Mouse (Mus musculus) hindbrain, embryonic 10.5 days (tissue): Measurements from ENCODE around the gene Amotl1. TPM values are rescaled to one million over a fixed set of nuclear protein-coding genes. Genes with fewer than 3 reads are reported as not detected.

ENCODE experiments used
- DNase-seq: peaks from one replicate; pipeline ENCODE4 v3.0.0-alpha.2; 2017; ENCODE audit warnings: low spot score
- H3K27ac ChIP-seq: fragments of 300-500 bp; sonication (generic); 2 replicates; pipeline ENCODE4 v1.5.1; 2016; ENCODE audit warnings: mild to moderate bottlenecking, moderate library complexity
- H3K27me3 ChIP-seq: fragments of 300-500 bp; sonication (generic); 2 replicates; pipeline ENCODE4 v1.6.1; 2016; ENCODE audit warnings: mild to moderate bottlenecking; ENCODE audit not compliant: poor library complexity, insufficient read depth, severe bottlenecking
- H3K36me3 ChIP-seq: fragments of 300-500 bp; sonication (generic); 2 replicates; pipeline ENCODE4 v1.6.1; 2016; ENCODE audit warnings: mild to moderate bottlenecking, moderate library complexity
- H3K4me1 ChIP-seq: fragments of 300-500 bp; sonication (generic); replicated peaks from 2 replicates; pipeline ENCODE4 v1.6.1; 2016; ENCODE audit warnings: mild to moderate bottlenecking
- H3K4me3 ChIP-seq: fragments of 300-500 bp; sonication (generic); 2 replicates; pipeline ENCODE4 v1.5.1; 2016; ENCODE audit warnings: mild to moderate bottlenecking, moderate library complexity
- H3K9me3 ChIP-seq: fragments of 300-500 bp; sonication (generic); 2 replicates; pipeline ENCODE4 v1.6.1; 2016; ENCODE audit warnings: mild to moderate bottlenecking, moderate library complexity
- WGBS: fragments of 180-500 bp; shearing (Covaris S2); methylation state at CpG from one replicate; pipeline ENCODE4 v1.1.7; 2016; 5-methylcytosine and 5-hydroxymethylcytosine counted together
- polyA plus RNA-seq: library from polyadenylated mRNA; unstranded; fragments of >200 nt; fragmentation: Nextera tagmentation; extraction: Ambion mirVana; gene quantifications from 2 replicates; pipeline ENCODE4 v1.2.1, GENCODE M21; 2016

The Amotl1 gene
- polyA plus RNA-seq, 1 experiment from 2014 or later = 12.8 TPM

DNA sequence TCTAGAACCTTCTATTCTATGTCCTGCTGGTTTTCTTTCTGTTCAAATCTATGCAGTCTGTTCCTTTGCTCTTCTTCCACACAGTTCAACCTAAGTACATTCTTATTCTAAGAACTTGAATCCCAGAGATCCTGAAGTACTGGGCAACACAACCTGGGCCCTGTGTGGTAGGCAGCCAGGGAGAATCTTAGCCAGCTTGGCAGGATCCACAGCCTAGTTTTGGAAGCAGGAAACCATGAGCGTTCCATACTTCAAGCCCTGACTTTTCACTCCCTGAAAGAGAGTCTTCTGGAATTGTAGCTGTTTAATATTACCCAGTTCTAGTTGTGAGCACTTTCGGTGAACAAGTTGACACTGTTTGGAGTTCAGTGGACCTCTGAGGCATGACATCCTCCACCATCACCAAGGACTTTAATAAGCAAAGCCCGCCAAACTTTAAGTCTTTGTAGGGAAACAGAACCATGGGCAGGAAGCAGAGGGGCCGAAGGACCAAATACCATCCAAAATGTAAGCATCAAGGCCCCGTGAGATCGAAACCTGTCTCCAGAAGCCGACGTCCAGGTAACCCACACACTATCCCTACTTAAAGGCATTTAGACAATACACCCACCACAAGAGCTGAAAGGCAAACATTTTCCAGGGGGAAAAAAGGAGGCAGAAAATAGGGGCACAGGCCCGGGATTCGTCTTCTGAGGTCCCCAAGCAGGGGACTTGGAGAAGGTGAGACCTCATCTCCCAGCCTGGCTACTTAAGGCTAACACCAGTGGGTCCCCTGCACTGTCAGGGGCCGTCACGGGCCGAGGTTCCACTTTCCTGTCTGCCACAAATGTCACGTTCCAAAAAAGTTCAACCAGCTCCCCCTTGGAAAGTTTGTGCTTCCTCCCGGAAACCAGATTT, 31.3 kb downstream of the Amotl1 start:
- H3K4me3 ChIP-seq = peak overlapping the region; percentile 98
- H3K27ac ChIP-seq = peak overlapping the region; percentile 98
- peaks cover 55% of the 10 kb centered on the region for H3K4me1 ChIP-seq
- 11% methylated on average over 15 of the region's 15 CpGs for WGBS
- H3K9me3 ChIP-seq = peaks cover 3% of the 10 kb centered on the region; the same call in 1 of the 2 replicates
- H3K36me3 ChIP-seq = no peaks in the 10 kb centered on the region
- peaks cover 12% of the 10 kb centered on the region; the same call in 1 of the 2 replicates for H3K27me3 ChIP-seq
- no peak for DNase-seq

DNA sequence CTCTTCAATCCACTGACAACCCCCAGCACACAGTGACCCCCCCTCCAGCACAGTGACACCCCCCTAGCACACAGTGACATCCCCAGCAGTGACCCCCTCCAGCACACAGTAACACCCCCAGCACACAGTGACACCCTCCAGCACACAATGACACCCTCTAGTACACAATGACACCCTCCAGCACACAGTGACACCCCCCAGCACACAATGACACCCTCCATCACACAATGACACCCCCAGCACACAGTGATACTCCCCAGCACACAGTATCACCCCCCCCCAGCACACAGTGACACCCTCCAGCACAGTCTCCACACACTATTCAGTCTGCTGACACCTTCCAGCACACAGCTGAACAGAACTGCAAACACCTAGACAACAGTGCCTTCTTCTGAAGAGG, 32.3 kb downstream of the Amotl1 start:
- peak overlapping the region; percentile 98 for H3K27ac ChIP-seq
- H3K4me1 ChIP-seq = peaks cover 65% of the 10 kb centered on the region

DNA sequence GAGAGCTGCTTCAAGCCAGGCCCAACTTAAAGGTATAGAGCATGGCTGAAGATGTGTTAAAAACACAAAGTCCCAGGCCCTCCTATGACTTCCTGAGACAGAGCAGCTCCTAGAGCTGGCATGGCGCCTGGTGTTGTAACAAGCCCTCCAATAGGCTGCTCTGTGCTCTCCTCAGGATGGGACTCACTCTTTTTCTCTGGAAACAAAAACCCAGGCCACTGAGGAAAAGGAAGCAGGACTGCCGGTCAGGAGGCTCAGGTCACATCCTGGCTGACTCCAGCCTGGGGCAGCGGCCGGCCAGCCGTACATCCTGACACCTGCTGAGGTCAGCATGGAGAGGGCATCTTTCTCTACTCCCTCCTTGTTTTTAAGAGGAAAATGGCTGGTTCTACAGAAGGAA, 36.3 kb downstream of the Amotl1 start:
- WGBS = 42% methylated on average over 5 of the region's 5 CpGs
- Histone ChIP-seq H3K9me3 (no peaks in the 10 kb centered on the region), H3K27me3 (no peaks in the 10 kb centered on the region), H3K27ac (no peak overlapping the region), H3K4me3 (no peak overlapping the region), H3K36me3 (peaks cover 39% of the 10 kb centered on the region), H3K4me1 (peaks cover 53% of the 10 kb centered on the region)
- DNase-seq = no peak

More for the DNA sequence above, 32.3 kb downstream of the Amotl1 start:
- peaks cover 12% of the 10 kb centered on the region; the same call in 1 of the 2 replicates for H3K27me3 ChIP-seq
- no peak for DNase-seq
- peak overlapping the region; percentile 98 for H3K4me3 ChIP-seq
- 0 out of 2 replicates have a peak, but pooled peaks cover 7% of the 10 kb centered on the region for H3K36me3 ChIP-seq
- H3K9me3 ChIP-seq = peaks cover 3% of the 10 kb centered on the region; the same call in 1 of the 2 replicates

DNA sequence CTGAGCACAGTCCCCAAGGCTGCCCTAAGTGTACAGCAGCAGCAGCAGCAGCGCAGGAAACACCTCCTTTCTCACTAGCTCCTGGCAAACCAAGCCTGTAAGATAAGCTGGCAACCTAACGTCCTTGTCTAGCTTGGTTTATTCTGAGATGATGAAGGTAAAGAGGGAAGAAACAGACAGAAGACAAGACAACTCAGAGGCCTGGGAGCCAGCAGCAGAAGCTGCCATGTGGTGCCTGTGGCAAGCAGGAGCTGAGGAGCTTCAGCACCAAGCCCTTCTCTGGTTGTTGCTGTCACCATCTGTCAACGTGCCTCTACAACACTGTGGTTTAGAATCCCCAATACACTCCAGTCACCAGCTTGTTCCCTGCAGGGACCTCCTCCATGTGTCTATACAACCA, 37.4 kb downstream of the Amotl1 start:
- Histone ChIP-seq H3K36me3 (peaks cover 49% of the 10 kb centered on the region), H3K9me3 (no peaks in the 10 kb centered on the region), H3K4me3 (no peak overlapping the region), H3K4me1 (peaks cover 42% of the 10 kb centered on the region), H3K27me3 (no peaks in the 10 kb centered on the region), H3K27ac (no peak overlapping the region; the same call in 1 of the 2 replicates)
- DNase-seq = no peak
- 77% methylated on average over 3 of the region's 3 CpGs for WGBS

DNA sequence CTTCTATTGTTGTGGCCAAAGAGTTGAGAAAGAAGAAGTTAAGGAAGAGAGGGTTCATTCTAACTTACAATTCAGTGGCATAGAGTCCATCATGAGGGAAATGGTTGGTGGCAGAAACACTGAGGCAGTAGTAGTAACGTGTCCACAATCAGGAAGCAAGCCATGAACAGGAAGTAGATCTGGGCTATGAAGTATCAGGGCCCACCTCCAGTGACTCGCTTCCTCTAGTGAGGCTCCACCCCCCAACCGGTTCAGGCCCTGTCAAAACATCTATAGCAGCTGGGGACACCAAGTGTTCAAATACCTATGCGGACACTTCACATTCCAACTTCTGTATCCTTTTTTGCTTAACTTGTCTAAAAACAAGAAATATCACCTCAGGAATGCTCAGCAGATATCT, 38.9 kb downstream of the Amotl1 start:
- 90% methylated on average over 4 of the region's 4 CpGs for WGBS
- DNase-seq = no peak
- H3K27ac ChIP-seq = no peak overlapping the region
- H3K9me3 ChIP-seq = no peaks in the 10 kb centered on the region
- peaks cover 61% of the 10 kb centered on the region for H3K36me3 ChIP-seq
- no peaks in the 10 kb centered on the region for H3K27me3 ChIP-seq
- H3K4me3 ChIP-seq = no peak overlapping the region
- H3K4me1 ChIP-seq = peaks cover 35% of the 10 kb centered on the region

DNA sequence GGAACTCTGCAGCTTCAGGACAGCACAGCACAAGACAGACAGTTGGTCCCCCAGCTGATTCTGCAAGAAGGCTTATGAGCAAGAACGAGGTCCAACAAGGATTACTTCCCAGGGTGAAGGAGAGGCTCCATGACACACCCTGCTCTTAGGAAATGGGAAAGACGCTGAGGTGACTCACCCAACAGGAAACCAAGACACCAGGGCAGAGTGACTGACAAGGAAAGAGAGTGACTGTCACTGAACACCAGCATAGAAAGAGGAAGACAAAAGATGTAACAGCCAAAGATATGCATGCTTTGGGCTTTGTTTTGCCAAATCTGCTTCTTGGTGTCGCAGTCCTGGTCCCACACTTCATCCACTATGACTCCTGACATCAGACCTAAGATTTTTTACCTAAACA, 40.5 kb downstream of the Amotl1 start:
- no peak overlapping the region for H3K27ac ChIP-seq
- 91% methylated on average over 3 of the region's 3 CpGs for WGBS
- no peaks in the 10 kb centered on the region for H3K27me3 ChIP-seq
- H3K4me3 ChIP-seq = no peak overlapping the region
- no peaks in the 10 kb centered on the region for H3K9me3 ChIP-seq
- peaks cover 70% of the 10 kb centered on the region for H3K36me3 ChIP-seq
- H3K4me1 ChIP-seq = peaks cover 27% of the 10 kb centered on the region
- no peak for DNase-seq

DNA sequence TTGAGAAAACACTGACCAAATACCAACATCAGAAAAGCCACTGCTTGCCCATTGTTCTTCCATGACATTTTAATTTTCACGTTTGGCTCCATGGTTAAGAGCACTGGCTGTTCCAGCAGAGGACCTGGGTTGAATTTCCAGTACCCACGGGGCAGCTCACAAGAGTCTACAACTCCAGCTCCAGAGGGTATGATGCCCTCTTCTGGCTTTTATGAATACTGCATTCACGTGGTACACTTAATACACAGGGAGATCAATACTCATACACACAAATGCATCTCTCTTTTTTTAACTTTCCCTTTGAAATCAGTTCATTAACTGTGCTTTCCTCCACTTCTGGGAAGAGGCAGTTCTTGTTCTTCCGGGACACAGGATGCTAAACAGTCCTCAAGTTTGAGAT, 41.4 kb downstream of the Amotl1 start:
- Histone ChIP-seq H3K27ac (no peak overlapping the region), H3K36me3 (peaks cover 69% of the 10 kb centered on the region), H3K4me3 (no peak overlapping the region), H3K9me3 (no peaks in the 10 kb centered on the region), H3K4me1 (peaks cover 18% of the 10 kb centered on the region), H3K27me3 (no peaks in the 10 kb centered on the region)
- WGBS = 81% methylated on average over 4 of the region's 4 CpGs
- no peak for DNase-seq

DNA sequence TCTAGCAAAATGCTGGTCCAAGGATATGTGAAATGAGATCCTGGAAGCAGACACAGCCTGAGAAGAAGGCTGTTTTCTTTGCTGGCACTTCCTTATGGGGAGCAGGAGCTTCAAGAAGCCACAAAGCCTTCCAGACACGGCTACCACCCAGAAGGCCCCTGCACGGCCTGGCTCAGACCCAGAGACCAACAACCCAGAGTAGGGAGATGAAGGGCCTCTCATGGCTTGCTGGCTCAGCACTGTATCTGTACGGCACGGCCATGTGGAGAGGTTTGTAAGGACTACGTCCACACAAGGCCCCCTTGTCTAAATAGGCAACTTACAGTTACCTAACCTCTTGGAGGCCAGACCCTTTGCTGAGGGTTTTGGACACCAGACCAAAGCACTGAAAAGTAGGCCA, 45.1 kb downstream of the Amotl1 start:
- no peak overlapping the region for H3K27ac ChIP-seq
- WGBS = 91% methylated on average over 5 of the region's 5 CpGs
- H3K9me3 ChIP-seq = no peaks in the 10 kb centered on the region
- H3K4me3 ChIP-seq = no peak overlapping the region
- H3K36me3 ChIP-seq = peaks cover 66% of the 10 kb centered on the region
- no peaks in the 10 kb centered on the region for H3K27me3 ChIP-seq
- no peak for DNase-seq
- H3K4me1 ChIP-seq = 0 out of 2 replicates have a peak, but pooled peaks cover 4% of the 10 kb centered on the region

DNA sequence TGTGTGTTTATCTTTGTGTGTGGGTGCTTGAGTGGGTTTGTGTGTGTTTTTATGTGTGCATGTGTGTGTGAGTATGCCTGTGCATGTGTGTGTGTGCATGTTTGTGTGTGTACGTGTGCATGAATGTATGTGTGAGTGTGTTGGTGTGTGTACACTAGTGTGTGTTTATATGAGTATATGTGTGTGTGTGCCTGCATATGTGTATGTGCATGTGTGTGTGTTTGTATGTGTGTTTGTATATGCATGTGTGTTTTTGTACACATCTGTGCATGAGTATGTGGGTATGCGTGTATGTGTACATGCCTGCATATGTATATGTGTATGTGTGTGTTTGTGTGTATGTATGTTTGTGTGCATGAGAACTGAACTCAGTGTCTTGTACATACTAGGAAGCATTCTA, 46.7 kb downstream of the Amotl1 start:
- H3K27me3 ChIP-seq = no peaks in the 10 kb centered on the region
- H3K36me3 ChIP-seq = peaks cover 66% of the 10 kb centered on the region
- H3K4me1 ChIP-seq = 0 out of 2 replicates have a peak, but pooled peaks cover 4% of the 10 kb centered on the region
- H3K9me3 ChIP-seq = no peaks in the 10 kb centered on the region
- 93% methylated on average over 2 of the region's 2 CpGs for WGBS
- no peak overlapping the region for H3K4me3 ChIP-seq
- no peak overlapping the region for H3K27ac ChIP-seq
- no peak for DNase-seq

DNA sequence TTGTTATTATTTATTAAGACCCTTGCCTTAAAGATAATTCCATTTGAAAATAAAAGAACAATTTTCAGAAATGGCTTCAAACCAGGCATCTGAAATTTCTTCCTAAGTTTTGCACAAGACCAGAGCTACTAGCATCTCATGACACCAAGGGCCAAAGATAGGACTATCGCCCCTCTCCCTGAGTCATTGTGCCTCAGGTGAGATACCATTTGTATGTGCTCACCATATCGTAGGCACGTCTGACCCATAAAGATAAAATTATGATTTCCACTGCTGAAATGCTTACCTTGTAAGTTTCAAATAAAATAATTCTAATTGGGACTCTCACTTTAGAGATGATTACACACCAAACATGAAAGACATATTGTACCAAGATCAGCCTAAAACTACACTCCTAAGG, 47.4 kb downstream of the Amotl1 start:
- Histone ChIP-seq H3K4me3 (no peak overlapping the region), H3K4me1 (0 out of 2 replicates have a peak, but pooled peaks cover 4% of the 10 kb centered on the region), H3K9me3 (no peaks in the 10 kb centered on the region), H3K27me3 (no peaks in the 10 kb centered on the region), H3K27ac (no peak overlapping the region), H3K36me3 (peaks cover 66% of the 10 kb centered on the region)
- WGBS = 95% methylated on average over 3 of the region's 3 CpGs
- no peak for DNase-seq

DNA sequence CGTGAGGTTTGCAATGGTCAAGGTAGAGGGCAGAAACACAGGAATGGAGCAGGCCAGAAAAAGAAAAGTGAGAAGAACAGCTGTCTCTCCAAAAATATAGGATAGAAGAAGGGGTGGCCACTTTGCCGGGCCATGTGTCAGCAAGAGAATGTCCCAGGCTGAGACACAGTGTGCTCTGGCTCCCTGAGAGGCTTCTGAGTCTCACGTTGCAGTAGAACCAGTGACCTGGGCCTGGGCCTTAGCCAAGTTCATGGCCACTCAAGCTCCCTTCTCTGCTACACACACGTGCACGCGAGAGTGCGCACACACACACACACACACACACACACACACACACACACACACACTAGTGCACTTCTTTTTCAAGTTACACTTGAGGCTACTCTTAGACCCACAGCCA, 48.0 kb downstream of the Amotl1 start:
- peaks cover 67% of the 10 kb centered on the region for H3K36me3 ChIP-seq

DNA sequence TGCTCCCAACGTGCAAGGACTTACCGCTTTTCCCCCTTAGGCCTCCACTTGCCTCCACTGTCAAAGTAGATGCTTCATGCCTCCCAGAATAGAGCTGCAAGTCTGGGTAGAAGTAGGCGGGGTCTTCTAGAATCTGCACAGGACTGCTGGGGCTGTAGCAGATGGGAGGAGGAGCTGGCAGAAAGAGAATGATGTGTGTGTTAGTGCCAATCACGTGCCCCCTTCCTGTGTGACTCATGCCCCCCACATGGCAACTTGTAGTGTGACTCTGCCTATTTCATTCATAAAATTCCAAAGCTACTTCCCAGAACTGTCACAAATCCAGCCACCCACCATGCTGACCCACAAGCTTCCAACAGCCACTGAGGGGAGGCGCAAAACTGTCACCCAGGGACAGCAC, 48.4 kb downstream of the Amotl1 start:
- no peak for DNase-seq
- Histone ChIP-seq H3K4me1 (0 out of 2 replicates have a peak, but pooled peaks cover 4% of the 10 kb centered on the region), H3K27ac (no peak overlapping the region), H3K27me3 (no peaks in the 10 kb centered on the region), H3K4me3 (no peak overlapping the region), H3K36me3 (peaks cover 69% of the 10 kb centered on the region), H3K9me3 (no peaks in the 10 kb centered on the region)
- WGBS = 90% methylated on average over 5 of the region's 5 CpGs

More for the DNA sequence above, 48.0 kb downstream of the Amotl1 start:
- Histone ChIP-seq H3K27ac (no peak overlapping the region), H3K4me1 (0 out of 2 replicates have a peak, but pooled peaks cover 4% of the 10 kb centered on the region), H3K9me3 (no peaks in the 10 kb centered on the region), H3K4me3 (no peak overlapping the region), H3K27me3 (no peaks in the 10 kb centered on the region)
- DNase-seq = no peak
- WGBS = 92% methylated on average over 7 of the region's 7 CpGs

DNA sequence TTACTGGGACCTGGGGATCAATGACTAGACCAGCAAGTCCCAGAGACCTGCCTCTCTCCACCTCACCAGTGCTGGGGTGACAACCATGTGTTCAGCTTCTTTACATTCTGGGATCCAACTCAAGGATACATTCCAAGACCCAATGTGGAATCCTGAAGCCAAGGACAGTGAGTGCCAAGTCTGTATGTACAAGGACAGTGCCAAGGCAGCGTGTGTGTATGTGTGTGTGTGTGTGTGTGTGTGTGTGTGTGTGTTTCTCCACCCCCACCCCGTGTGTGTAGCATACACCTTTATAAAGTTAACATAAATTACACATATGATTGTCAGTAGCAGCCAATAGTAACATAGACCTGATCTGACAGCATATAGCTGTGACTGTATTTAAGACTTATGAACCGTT, 49.0 kb downstream of the Amotl1 start:
- DNase-seq = no peak
- peaks cover 69% of the 10 kb centered on the region for H3K36me3 ChIP-seq
- no peaks in the 10 kb centered on the region for H3K9me3 ChIP-seq
- H3K4me1 ChIP-seq = no peaks in the 10 kb centered on the region
- WGBS = 92% methylated on average over 3 of the region's 3 CpGs
- H3K27ac ChIP-seq = no peak overlapping the region
- no peaks in the 10 kb centered on the region for H3K27me3 ChIP-seq
- no peak overlapping the region for H3K4me3 ChIP-seq
